Mouse (Mus musculus) stomach, postnatal 0 days (tissue): Measurements from ENCODE around the gene H2al1g. TPM values are rescaled to one million over a fixed set of nuclear protein-coding genes. Genes with fewer than 3 reads are reported as not detected.
A peak's percentile ranks its signal among the peaks of the same experiment; 100 is the strongest.
"Not testable (repeated sequence)": the region's sequence is repeated elsewhere in the genome, so short reads cannot be mapped to it uniquely, and the experiment has no call there.

ENCODE experiments used
- ATAC-seq: fragments of 200-750 bp; cut with Nextera tagmentation; 2 replicates; pipeline ENCODE4 v1.8.0; 2017; ENCODE audit not compliant: low FRiP score, low TSS enrichment
- DNase-seq: peaks from one replicate; pipeline ENCODE4 v3.0.0-alpha.2; 2016; ENCODE audit warnings: low spot score
- H3K27ac ChIP-seq: fragments of 300-500 bp; sonication (generic); replicated peaks from 2 replicates; pipeline ENCODE4 v1.5.1; 2014; ENCODE audit warnings: mild to moderate bottlenecking, control low read depth
- H3K27me3 ChIP-seq: fragments of 300-500 bp; sonication (generic); 2 replicates; pipeline ENCODE4 v1.6.1; 2014; ENCODE audit warnings: low read length; ENCODE audit not compliant: control insufficient read depth, insufficient read depth
- H3K36me3 ChIP-seq: fragments of 300-500 bp; sonication (generic); 2 replicates; pipeline ENCODE4 v1.6.1; 2014; ENCODE audit warnings: low read length, mixed read lengths; ENCODE audit not compliant: control insufficient read depth, insufficient read depth
- H3K4me1 ChIP-seq: fragments of 300-500 bp; sonication (generic); replicated peaks from 2 replicates; pipeline ENCODE4 v1.6.1; 2014; ENCODE audit warnings: antibody characterized with exemption; ENCODE audit not compliant: control insufficient read depth, insufficient read depth
- H3K4me2 ChIP-seq: fragments of 300-500 bp; sonication (generic); replicated peaks from 2 replicates; pipeline ENCODE4 v1.6.1; 2014; ENCODE audit warnings: low read depth, mild to moderate bottlenecking, control low read depth, moderate library complexity
- H3K4me3 ChIP-seq: fragments of 300-500 bp; sonication (generic); 2 replicates; pipeline ENCODE4 v1.5.1; 2014; ENCODE audit warnings: low read depth, low read length, control low read depth
- H3K9ac ChIP-seq: fragments of 300-500 bp; sonication (generic); 2 replicates; pipeline ENCODE4 v1.6.1; 2014; ENCODE audit warnings: mild to moderate bottlenecking, low read length, control low read depth, mixed read lengths
- H3K9me3 ChIP-seq: fragments of 300-500 bp; sonication (generic); 2 replicates; pipeline ENCODE4 v1.6.1; 2016; ENCODE audit warnings: low read length; ENCODE audit not compliant: control insufficient read depth
- CTCF ChIP-seq: IDR thresholded peaks from 2 replicates; pipeline ENCODE4 v1.5.1; 2016; ENCODE audit warnings: antibody characterized with exemption, low read depth, mild to moderate bottlenecking, moderate library complexity
- EP300 ChIP-seq: optimal IDR thresholded peaks from 2 replicates; pipeline ENCODE3; 2016; ENCODE audit warnings: antibody characterized with exemption
- WGBS: fragments of 180-500 bp; shearing (Covaris S2); extraction: QIAGEN DNeasy Blood & Tissue Kit; methylation state at CpG from one replicate; pipeline ENCODE4 v1.1.7; 2014; 5-methylcytosine and 5-hydroxymethylcytosine counted together
- polyA plus RNA-seq: library from polyadenylated mRNA; unstranded; fragments of >200 nt; fragmentation: Nextera tagmentation; extraction: Ambion mirVana; gene quantifications from 2 replicates; pipeline ENCODE4 v1.2.1, GENCODE M21; 2015

The H2al1g gene
- not detected in 2 replicates for polyA plus RNA-seq

DNA sequence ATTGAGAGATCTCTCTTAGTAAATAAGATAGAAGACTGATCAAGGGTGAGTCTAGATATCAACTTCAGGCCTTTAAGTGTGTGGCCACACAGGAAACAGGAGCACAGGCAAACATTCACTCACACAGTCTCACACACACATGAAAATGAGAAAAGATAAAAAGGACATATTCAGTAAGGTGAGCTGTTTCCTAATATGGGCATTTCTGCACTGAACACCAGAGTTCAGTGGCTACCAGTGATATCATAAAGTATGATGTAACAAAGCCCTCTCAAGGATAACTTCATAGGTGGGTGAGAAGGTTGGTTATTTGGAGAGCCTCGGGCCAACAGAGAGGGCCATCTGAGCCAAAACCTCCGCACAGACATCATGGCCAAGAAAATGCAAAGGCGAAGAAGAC is at the start of gene H2al1g:
H2al1g (plus strand) TSS at position 301 of the 400 bp plus-strand sequence.
- no CpG with 5 or more reads among the region's 3 CpGs for WGBS
- H3K36me3 ChIP-seq, H3K27ac ChIP-seq, H3K9me3 ChIP-seq, ATAC-seq, H3K4me3 ChIP-seq, H3K27me3 ChIP-seq, DNase-seq, H3K4me1 ChIP-seq, H3K9ac ChIP-seq, H3K4me2 ChIP-seq: not testable (repeated sequence)

DNA sequence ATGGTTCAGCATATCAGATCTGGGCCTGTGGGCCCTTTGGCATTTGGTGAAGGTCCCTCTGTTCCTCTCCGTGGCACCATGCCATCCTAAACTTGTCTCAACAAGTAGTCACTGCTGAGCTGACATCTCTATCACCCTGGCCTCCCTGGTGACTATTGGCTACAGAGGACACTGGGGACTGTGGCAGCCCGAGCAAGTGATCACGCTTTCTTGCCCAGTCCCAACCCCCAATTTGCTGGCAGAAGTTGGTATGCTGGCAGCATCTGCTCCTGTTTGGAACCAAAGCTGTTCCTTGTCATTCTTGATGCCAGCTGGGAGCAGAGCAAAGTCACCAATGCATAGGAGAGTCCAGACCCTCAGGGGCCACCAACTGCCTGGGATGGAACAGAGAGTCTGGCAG is 49.0 kb upstream of the H2al1g start:
- TF ChIP-seq EP300 = no peak
- Histone ChIP-seq H3K9ac (no peak overlapping the region), H3K4me2 (no peak overlapping the region), H3K9me3 (no peaks in the 10 kb centered on the region), H3K27ac (no peak overlapping the region), H3K36me3 (no peaks in the 10 kb centered on the region), H3K27me3 (no peaks in the 10 kb centered on the region), H3K4me1 (no peaks in the 10 kb centered on the region), H3K4me3 (no peak overlapping the region)
- DNase-seq (no peak), ATAC-seq (no peak)
- 89% methylated on average over 3 of the region's 3 CpGs for WGBS

GRCm38 (mm10) chrX:11273190-11273589 is 44.9 kb upstream of the H2al1g start:
- Histone ChIP-seq H3K27me3 (no peaks in the 10 kb centered on the region), H3K36me3 (no peaks in the 10 kb centered on the region), H3K9me3 (no peaks in the 10 kb centered on the region), H3K9ac (no peak overlapping the region), H3K4me1 (no peaks in the 10 kb centered on the region), H3K4me3 (no peak overlapping the region), H3K27ac (no peak overlapping the region), H3K4me2 (no peak overlapping the region)
- ATAC-seq = no peak
- DNase-seq = no peak
- no peak for TF ChIP-seq EP300
- 66% methylated on average over 3 of the region's 3 CpGs for WGBS

GRCm38 (mm10) chrX:11277083-11277482 is 41.0 kb upstream of the H2al1g start:
- Histone ChIP-seq H3K36me3 (no peaks in the 10 kb centered on the region), H3K9me3 (no peaks in the 10 kb centered on the region), H3K4me3 (no peak overlapping the region), H3K4me1 (no peaks in the 10 kb centered on the region), H3K9ac (no peak overlapping the region), H3K4me2 (no peak overlapping the region), H3K27ac (no peak overlapping the region), H3K27me3 (no peaks in the 10 kb centered on the region)
- no peak for ATAC-seq
- WGBS = 67% methylated on average over 6 of the region's 6 CpGs
- DNase-seq = no peak
- TF ChIP-seq CTCF = no peak
- TF ChIP-seq EP300 = no peak

DNA sequence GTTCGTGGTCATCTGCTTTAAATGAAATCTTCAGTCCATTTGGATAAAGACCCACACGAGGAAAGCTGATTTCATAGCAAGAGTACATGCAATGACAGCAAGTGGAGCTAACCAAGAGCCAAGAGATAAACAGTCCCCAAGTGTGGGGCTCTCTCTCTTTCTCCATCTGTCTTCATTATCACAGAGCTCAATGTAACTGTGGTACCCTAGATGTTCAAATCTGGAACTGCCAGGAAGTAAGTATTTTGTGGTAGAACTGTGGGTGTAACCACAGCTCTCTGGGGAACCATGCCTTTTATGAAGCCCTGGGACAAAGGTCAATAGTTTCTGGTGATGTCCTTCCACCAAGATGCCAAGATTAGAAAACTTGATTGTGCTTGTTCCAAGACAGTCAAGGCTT is 37.3 kb upstream of the H2al1g start:
- 59% methylated on average over 2 of the region's 2 CpGs for WGBS
- DNase-seq = no peak
- TF ChIP-seq CTCF (no peak), EP300 (no peak)

DNA sequence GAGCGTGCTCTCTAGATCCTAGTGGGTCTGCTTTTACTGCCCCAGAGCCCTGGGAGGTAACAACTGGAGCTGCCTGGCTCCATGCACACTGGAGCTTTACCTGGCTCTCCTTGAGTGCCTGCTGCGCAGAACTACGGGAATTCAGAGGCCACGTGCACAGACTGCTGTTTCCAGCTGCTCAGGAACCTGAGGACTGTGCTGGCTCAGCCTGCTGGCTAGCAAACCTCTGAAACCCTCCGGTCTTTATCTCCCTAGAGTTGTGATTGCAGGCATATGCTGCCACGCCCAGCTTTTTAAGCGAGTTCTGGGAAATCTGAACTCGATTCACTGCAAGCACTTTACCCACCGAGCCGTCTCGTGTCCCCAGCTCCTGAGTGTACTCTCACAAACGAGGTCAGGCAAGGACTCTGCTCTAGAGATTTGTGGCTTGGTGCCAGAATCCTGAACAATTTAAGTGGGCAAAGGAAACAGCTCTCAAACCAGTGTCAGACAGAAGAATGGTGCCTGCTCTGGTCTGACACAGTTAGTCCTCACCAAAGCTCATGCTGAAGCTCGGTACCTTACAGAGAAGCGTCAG is 29.7 kb upstream of the H2al1g start:
- ATAC-seq = 0 out of 2 replicates have a peak, but pooled peaks have one; percentile 29
- H3K27ac ChIP-seq = no peak overlapping the region
- H3K9me3 ChIP-seq = no peaks in the 10 kb centered on the region
- no peak overlapping the region for H3K4me3 ChIP-seq
- H3K4me1 ChIP-seq = no peaks in the 10 kb centered on the region
- no peak overlapping the region for H3K4me2 ChIP-seq
- no peak overlapping the region for H3K9ac ChIP-seq
- WGBS = 56% methylated on average over 14 of the region's 14 CpGs
- TF ChIP-seq CTCF (no peak), EP300 (no peak)
- no peaks in the 10 kb centered on the region for H3K36me3 ChIP-seq
- no peaks in the 10 kb centered on the region for H3K27me3 ChIP-seq
- DNase-seq = peak; percentile 14

More for the DNA sequence above, 37.3 kb upstream of the H2al1g start:
- Histone ChIP-seq H3K27me3 (no peaks in the 10 kb centered on the region), H3K9ac (no peak overlapping the region), H3K9me3 (no peaks in the 10 kb centered on the region), H3K27ac (no peak overlapping the region), H3K4me2 (no peak overlapping the region), H3K36me3 (no peaks in the 10 kb centered on the region), H3K4me1 (no peaks in the 10 kb centered on the region), H3K4me3 (no peak overlapping the region)
- no peak for ATAC-seq
